Mouse (Mus musculus): ENCODE results near the gene Hopx.

- no peak for TF ChIP-seq CTCF (IDR thresholded peaks at IDR 0.05; ENCODE audit: extremely low read depth, insufficient read depth, insufficient read length, insufficient replicate concordance)
- no peak for TF ChIP-seq POLR2A (IDR thresholded peaks at IDR 0.05; ENCODE audit: low read depth, low read length)
Observed at GRCm38 (mm10) chr5:77140108-77140507, 25.2 kb upstream of the Hopx start.

Measured in spleen, adult 2 months (tissue).